Mouse (Mus musculus) G1E (cell line): ENCODE results near the gene Thap7.

Source experiments
- CTCF ChIP-seq: IDR thresholded peaks from 2 replicates; pipeline ENCODE4 v1.5.1; 2012; ENCODE audit warnings: low read depth, low read length, inconsistent platforms, mixed read lengths
- POLR2AphosphoS5 ChIP-seq: IDR thresholded peaks from 2 replicates; pipeline ENCODE4 v1.6.1; 2012; ENCODE audit warnings: low read depth, low read length, inconsistent platforms; ENCODE audit not compliant: insufficient replicate concordance

GRCm38 (mm10) chr16:17536584-17536983, 5.6 kb upstream of the Thap7 start:
- TF ChIP-seq CTCF (no peak), POLR2AphosphoS5 (no peak)
